Mouse (Mus musculus) ovary, adult 18-20 months (tissue): ENCODE measurements around the gene Wdfy3.
A peak's percentile ranks its signal among the peaks of the same experiment; 100 is the strongest.
"Not testable (repeated sequence)": the region's sequence is repeated elsewhere in the genome, so short reads cannot be mapped to it uniquely, and the experiment has no call there.

Source experiments
- DNase-seq: peaks from one replicate; pipeline ENCODE4 v3.0.0; 2022; ENCODE audit warnings: low spot score, mixed read lengths

Wdfy3 gene

GRCm38 (mm10) chr5:102069767-102070413 lies at the start of gene Wdfy3:
Gene Wdfy3 (minus strand): TSS chr5:102069921.
- DNase-seq, result peak; percentile 85

DNA sequence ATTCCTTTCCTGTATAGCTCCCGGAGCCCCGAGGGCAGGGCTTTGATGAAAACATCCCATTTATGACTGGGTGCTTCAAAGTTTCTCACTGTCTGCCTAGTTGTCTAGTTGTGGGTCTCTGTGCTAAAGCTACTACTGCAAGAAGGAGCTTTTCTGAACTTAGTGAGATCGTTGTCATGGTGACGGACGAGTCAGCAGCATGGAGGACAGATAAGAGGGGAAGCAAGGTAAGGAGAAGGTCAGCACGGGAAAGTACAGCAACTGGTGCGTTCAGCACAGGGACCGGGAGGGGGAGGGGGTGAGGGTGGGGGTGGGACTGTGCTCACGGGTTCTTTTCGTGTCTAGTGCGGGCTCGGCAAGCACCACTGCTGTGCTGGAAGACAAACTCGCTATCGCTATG lies 43.3 kb upstream of the Wdfy3 start:
- peak; percentile 46 for DNase-seq

DNA sequence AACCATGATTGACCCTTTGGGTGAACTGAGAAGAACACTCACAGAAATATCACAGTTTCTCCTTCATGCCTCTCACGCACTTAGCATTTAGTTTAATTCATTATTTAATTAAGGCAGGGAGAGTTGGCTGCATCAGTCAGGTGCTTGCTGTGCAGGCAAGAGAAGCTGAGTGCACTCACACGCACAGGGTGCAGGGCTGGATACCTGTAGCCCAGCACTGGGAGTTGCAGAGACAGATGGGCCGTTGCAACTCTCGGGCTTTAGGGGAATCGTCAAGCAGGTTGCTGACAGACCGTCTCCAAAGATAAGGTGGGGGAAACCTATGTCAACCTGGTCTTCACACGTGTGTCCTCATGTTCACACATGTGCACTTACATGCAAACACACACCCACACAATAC lies 42.3 kb upstream of the Wdfy3 start:
- no peak for DNase-seq

GRCm38 (mm10) chr5:102110031-102110430 lies 40.3 kb upstream of the Wdfy3 start:
- no peak for DNase-seq

- DNase-seq, result no peak
Observed at GRCm38 (mm10) chr5:102105919-102106318, 36.2 kb upstream of the Wdfy3 start.

GRCm38 (mm10) chr5:102101815-102102214 lies 32.1 kb upstream of the Wdfy3 start:
- not testable (repeated sequence) for DNase-seq

DNA sequence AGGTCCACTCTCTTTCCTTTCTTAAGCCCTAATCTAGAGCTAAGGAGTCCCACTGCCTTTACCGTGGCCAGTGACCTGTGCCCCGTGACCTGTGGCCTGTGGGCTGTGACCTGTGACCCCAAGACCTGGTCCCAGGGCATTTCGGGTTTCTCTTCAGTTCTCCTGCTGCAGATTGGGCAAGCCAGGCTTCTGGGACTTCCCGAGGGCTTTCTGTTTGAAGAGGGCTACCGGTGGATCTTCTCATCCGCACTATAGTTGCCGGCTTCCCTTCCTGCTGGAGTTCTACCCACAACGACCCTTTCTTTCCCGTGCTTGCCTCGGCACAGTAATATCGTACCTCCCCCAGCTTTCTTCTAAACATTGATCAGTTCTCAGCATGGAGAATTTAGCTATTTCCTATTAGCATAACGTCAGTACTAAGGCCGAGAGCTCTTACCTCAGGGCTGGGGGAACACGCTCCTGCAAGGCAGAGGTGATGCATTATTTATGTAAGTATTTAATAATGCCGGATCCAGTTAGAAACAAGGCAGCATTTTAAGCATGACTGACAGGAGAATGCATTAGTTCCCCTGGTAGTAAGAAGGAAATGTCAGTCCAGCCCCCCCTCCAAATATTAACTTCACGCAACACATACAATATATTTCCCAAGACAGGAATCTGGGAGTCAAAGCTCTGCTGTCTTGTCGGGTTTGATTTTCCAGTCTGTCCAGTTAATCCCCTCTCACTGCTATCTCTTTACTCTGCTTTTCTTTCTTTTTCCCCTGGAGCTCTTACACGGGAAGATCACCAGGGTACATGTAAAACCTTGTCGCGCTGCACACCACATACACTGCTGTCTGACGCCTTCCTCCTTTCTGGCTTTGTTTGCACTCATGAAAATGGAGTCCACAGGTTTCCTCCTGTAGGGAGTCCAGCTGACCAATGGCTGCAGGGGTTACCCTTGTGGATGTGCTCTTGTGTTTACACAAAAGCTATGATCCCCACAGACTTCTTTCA lies 30.8 kb upstream of the Wdfy3 start:
- no peak for DNase-seq

GRCm38 (mm10) chr5:102095576-102095975 lies 25.9 kb upstream of the Wdfy3 start:
- no peak for DNase-seq

GRCm38 (mm10) chr5:102090686-102091085 lies 21.0 kb upstream of the Wdfy3 start:
- no peak for DNase-seq

DNA sequence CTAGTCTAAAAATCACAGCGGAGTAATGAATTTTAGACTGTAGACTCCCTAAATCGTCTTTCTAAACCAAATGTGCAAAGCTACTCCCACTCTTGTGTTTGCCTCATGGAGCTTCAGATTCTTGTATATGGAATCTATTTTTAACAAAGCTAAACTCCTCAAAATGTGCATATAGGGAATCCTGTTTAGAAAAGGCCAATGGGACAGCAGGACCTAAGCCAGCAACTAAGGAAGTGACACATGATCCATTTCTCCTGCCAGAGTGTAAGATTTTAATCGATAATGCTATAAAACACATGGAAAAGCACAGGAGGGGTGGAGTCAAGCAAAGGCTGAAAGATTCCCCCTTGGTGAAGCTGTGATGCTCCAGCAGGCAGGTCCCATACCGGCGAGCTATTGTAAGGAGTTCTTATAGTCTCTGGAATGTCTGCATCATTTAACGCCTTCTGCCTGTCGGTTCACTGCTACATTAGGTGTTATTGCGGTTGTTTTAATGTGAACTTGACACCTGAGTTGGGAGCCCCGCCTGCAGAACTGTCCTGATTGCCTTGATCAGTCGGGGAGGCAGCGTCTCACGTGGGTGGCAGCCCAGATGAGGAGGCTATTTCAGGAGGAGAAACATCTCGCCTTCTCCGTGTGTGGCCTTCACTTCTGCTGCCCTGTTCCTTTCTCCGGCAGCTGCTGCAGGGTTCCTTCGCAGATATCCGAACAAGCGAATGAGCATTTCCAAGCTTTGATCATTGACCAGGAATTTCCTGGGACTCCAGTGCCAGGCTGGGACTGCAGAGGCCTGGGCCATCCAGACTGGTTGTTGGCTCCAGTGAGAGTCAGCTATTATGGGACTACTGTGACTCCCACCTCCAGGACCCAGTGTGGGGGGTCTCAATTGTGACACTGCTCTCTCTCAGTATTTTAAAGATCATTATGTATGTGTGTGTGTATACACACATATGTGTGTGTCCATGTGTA lies 15.3 kb upstream of the Wdfy3 start:
- DNase-seq, result no peak

GRCm38 (mm10) chr5:102074086-102074485 lies 4.4 kb upstream of the Wdfy3 start:
- DNase-seq, result no peak

DNA sequence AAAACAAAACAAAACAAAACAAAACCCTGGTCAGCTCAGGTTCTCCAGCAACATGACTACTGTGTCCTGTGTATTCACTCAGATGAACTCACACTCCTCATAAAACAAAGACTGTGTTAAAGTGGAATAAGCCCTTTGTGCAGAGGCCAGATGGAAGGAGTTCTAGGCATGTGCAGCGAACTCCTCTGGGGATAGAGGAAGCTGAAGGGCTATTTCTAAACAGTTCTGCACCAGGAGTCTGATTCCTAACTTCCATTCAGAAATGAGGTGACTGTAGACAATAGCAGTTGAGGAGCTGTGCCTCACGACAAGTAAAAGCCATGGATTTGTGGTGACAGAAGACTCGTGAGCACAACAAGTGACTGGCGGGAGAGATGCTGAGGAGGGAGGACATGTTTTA lies 2.3 kb upstream of the Wdfy3 start:
- DNase-seq, result no peak

DNA sequence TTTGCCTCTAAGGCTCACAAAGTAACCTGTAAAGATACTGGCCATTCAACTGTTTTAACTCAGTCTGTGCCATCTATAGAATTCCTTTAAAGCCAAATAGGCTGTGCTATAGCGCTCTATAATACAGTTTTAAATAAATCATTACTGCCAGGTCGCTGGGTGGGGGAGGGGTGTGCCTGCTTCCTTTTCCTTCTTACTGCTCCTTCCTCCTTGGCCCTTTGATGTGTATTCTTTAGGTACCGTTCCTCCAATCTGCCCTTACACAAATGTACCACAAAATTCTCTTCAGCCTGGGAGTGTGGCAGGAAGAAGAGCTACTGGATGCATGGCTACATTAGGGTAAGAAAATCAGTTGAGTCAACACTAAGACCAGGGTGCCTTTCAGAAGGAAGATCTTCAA lies 1.5 kb upstream of the Wdfy3 start:
- DNase-seq, result no peak

- no peak for DNase-seq
Observed at GRCm38 (mm10) chr5:102070788-102071187, 1.1 kb upstream of the Wdfy3 start.

- DNase-seq, result no peak
Observed at GRCm38 (mm10) chr5:102070414-102070768, 670 bp upstream of the Wdfy3 start.

DNA sequence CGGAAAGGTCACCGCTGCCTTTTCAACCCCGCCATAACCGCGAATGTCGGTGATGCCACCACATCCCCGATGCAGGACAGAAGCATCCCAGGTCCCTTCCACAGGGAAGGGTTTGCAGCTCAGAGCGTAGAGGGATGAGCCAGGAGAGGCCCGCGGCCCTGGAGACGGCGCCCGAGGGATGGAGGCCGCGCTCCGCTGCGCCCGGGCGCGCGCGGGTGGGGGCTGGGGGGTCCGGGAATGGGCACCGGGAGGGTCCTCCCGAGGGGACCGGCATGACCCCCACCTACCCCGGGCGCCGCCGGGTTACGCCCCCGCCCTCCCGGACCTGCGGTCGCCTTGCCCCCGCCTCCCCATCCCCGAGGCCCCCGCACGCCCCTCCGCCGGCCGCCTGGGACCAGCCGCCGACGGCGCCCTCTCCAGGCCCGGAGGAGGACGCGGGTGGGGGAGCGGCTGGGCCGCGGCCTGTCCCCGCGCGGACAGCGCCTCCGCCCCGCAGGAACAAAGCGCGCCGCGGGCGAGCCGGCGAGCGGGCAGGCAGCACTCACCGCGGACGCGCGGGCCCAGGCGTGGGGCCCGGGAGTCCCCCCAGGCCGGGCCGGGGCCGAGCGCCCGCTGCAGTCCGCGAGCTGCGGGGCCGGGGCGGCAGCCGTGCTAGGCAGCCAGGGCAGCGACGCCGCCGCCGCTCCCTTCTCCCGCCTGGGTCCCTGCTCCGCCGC lies 512 bp downstream of the Wdfy3 start:
- no peak for DNase-seq

DNA sequence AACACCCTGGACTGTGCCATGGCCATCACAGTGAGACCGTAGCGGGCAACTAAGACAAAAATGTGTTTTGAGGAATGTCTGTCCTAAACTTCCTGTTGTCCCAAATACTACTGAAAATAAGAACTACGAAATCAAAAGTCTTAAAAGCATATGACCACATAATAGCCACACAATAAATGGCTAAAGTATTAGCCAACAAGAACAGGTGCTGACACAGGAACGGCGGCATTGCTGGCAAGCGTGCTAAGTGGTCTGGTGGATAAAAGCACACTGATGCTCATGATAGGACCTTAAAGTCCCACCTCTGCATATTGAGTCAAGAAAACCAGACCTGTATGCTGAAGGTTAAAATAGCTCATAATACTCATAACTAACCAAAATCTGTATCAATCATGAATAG lies 3.3 kb downstream of the Wdfy3 start:
- DNase-seq, result no peak

DNA sequence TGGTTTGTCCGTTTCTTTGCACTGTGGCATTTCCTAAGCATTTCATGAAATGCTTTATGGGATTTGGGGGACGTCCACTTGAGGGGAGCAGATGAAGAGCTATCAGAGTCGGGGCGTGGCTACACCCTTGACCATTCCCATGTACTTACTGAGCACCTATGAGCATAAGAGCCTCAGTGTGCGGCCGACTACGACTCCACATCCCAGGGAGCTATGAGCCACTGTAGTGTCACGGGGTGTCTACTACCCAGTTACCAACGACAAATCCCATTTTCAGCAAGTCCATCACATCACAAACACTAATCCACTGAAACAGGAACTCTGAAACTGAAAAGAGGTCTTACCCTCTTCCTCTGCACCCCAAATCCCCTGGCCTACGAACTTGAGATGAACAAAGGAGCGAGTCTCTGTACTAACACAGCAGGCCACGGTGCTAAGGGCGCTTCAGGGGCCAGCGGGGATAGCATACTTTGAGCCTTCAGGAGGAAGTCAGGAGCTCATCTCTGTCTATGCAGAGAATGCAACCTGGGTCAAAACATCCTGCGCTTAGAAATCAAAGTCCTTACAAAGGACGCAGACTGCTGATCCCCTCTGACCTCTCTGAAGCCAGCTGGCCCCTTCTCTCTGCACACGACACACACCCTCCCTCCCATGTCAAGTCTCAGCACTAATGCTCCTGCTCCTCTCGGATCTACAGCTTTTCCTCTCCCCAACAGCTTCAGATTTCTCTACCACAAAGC lies 6.5 kb downstream of the Wdfy3 start:
- DNase-seq, result no peak

DNA sequence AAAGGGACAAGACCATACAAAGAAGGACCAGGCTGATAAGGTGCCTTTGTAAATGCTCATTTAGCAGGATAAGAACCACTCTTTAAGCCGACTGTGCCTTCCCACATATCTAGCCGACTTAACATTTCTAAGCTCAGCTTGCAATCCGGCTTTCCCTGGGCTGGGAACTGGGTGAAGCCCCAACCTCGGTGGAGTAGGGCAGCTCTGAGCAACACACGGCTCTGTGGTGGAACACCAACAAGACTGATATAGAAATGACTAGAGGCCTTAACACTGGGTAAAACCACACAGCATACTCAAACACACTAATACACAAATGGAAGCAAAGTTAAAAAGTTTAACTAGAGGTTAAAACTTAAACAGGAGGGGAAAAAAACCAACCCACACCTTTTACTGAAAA lies 7.9 kb downstream of the Wdfy3 start:
- no peak for DNase-seq

- DNase-seq, result no peak
Observed at GRCm38 (mm10) chr5:102055946-102056345, 13.8 kb downstream of the Wdfy3 start.

- no peak for DNase-seq
Observed at GRCm38 (mm10) chr5:102055130-102055641, 14.5 kb downstream of the Wdfy3 start.
